Comparison of ENCODE assay signal across 9 mouse cellular contexts in the genomic region with DNA sequence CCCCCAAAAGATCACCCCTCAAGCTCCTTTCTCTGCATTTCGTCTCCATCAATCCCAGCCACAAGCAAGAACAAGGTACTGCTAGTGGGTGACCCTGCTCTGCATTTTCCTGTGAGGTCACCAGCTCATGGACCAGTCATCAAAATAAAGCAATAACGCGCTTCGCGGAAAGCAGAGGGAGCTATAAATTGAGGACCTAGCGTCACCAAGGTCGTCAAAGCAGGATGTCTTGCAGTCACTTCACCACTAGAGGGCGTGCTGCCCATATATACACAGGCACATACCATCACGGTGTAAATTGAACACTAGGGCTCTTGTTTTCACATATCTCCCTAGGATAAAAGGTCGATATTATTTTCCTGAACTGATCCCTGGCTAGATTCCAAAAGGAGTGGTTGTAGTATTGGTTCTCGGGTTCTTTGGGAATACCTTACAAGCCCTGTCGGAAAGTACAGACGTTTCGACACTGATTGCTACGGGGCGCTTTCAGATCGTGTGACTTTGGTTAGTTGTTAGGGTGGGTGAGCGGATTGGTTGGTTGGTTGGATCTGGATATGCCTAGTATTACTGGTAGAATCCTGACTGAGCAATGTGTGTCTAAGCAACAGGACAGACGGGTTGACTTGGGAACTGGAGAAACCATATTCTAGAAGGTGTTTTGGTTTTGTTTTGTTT.
DNase-seq lines count a peak whose midpoint lies in the region; ATAC-seq and TF ChIP-seq lines count a peak whose summit lies in the region.
"Had no signal": no experiment of that assay in that cellular context is flagged by ENCODE, and none has a peak within 500 bp of the region (broad histone marks: within the 10 kb centered on the region; RNA-seq: fewer than 3 reads in every experiment).

No protein-coding gene starts in this region.

- in situ Hi-C loops in ES-E14 (cut with MboI; ENCODE audit: low sequenced_read_pairs in 2 of 2, unreplicated experiment in 2 of 2), result no loop called here

- H3K4me3 ChIP-seq in ES-E14 (ENCODE audit: insufficient read depth in 1 of 2, low read depth in 1 of 2, low read length in 2 of 2, poor library complexity in 1 of 2, severe bottlenecking in 1 of 2), result peak overlapping the region in 1 of 2 experiments; percentile 52; a peak in 2 of 4 replicates
- H3K4me3 ChIP-seq in forebrain, embryonic 11.5 days (ENCODE audit: low read depth, low read length), result no peak overlapping the region
- H3K4me3 ChIP-seq in liver, postnatal 0 days (ENCODE audit: low read depth, low read length), result no peak overlapping the region
- H3K4me3 ChIP-seq in neural tube, embryonic 14.5 days (ENCODE audit: low read depth, low read length), result no peak overlapping the region

- H3K36me3 ChIP-seq in ES-E14 (ENCODE audit: control insufficient read depth, insufficient read depth, low read length, poor library complexity, severe bottlenecking), result no peaks in the 10 kb centered on the region; the same call in 1 of the 2 replicates
- H3K36me3 ChIP-seq in forebrain, embryonic 11.5 days (ENCODE audit: control insufficient read depth, insufficient read depth, low read length), result no peaks in the 10 kb centered on the region; the same call in 1 of the 2 replicates
- H3K36me3 ChIP-seq in liver, postnatal 0 days (replicated peaks; ENCODE audit: insufficient read depth, low read length), result no peaks in the 10 kb centered on the region
- H3K36me3 ChIP-seq in neural tube, embryonic 14.5 days (ENCODE audit: control insufficient read depth, insufficient read depth, low read length), result no peaks in the 10 kb centered on the region

- intact Hi-C loops in heart, postnatal 25 days (cut with DNase I), result loop anchor here (2.0 to 5.0 kb wide), 2 partner anchors 41 to 82 kb away; no protein-coding TSS in a partner anchor

- peak; percentile 97 for TF ChIP-seq CTCF in liver, postnatal 0 days (IDR thresholded peaks at IDR 0.05; ENCODE audit: low read depth)

- no peak overlapping the region for H3K4me2 ChIP-seq in forebrain, embryonic 11.5 days (ENCODE audit: low read depth, low read length, severe bottlenecking)
- peak overlapping the region; percentile 4 for H3K4me2 ChIP-seq in liver, postnatal 0 days (ENCODE audit: low read depth, low read length)
- peak overlapping the region; percentile 36 for H3K4me2 ChIP-seq in neural tube, embryonic 14.5 days (ENCODE audit: low read depth, low read length)

- TF ChIP-seq EP300 in liver, postnatal 0 days (IDR thresholded peaks at IDR 0.05; ENCODE audit: low read depth), result no peak

- no peaks in the 10 kb centered on the region for H3K27me3 ChIP-seq in forebrain, embryonic 11.5 days (ENCODE audit: control insufficient read depth, insufficient read depth, low read length)
- H3K27me3 ChIP-seq in liver, postnatal 0 days (ENCODE audit: insufficient read depth, low read length), result no peaks in the 10 kb centered on the region
- H3K27me3 ChIP-seq in neural tube, embryonic 14.5 days (ENCODE audit: control insufficient read depth, insufficient read depth, low read length), result no peaks in the 10 kb centered on the region

- H3K27ac ChIP-seq in ES-E14 (ENCODE audit: insufficient read depth, low read depth, low read length, poor library complexity, severe bottlenecking), result no peak overlapping the region
- no peak overlapping the region for H3K27ac ChIP-seq in forebrain, embryonic 11.5 days (ENCODE audit: low read depth, low read length)
- H3K27ac ChIP-seq in liver, postnatal 0 days (ENCODE audit: low read depth), result no peak overlapping the region
- no peak overlapping the region for H3K27ac ChIP-seq in neural tube, embryonic 14.5 days (ENCODE audit: low read depth, low read length)
- H3K27ac ChIP-seq: macrophage had no signal

- no peak overlapping the region; the same call in 1 of the 2 replicates for H3K9ac ChIP-seq in ES-E14 (ENCODE audit: insufficient read depth, low read depth, low read length, poor library complexity, severe bottlenecking)
- no peak overlapping the region for H3K9ac ChIP-seq in forebrain, embryonic 11.5 days (ENCODE audit: low read length)
- no peak overlapping the region for H3K9ac ChIP-seq in liver, postnatal 0 days (replicated peaks)
- no peak overlapping the region for H3K9ac ChIP-seq in neural tube, embryonic 14.5 days (replicated peaks; ENCODE audit: low read depth, low read length)

- 58% methylated on average over 19 of the region's 19 CpGs for WGBS in forebrain, embryonic 11.5 days
- WGBS in large intestine, adult 2 months, result 17% methylated on average over 19 of the region's 19 CpGs
- 43% methylated on average over 19 of the region's 19 CpGs for WGBS in liver, postnatal 0 days (ENCODE audit: insufficient replicate concordance)
- 41% methylated on average over 19 of the region's 19 CpGs for WGBS in neural tube, embryonic 14.5 days

- ATAC-seq in forebrain, embryonic 11.5 days (replicated peaks; ENCODE audit: low FRiP score), result peak; percentile 66; the same call in 1 of the 2 replicates
- peak; percentile 83 for ATAC-seq in liver, postnatal 0 days
- peak; percentile 90 for ATAC-seq in neural tube, embryonic 14.5 days (ENCODE audit: low read depth)

- H3K4me1 ChIP-seq in ES-E14 (ENCODE audit: control insufficient read depth in 2 of 2, insufficient read depth in 2 of 2, low read length in 2 of 2, poor library complexity in 1 of 2), result peaks cover 0 to 6% of the 10 kb centered on the region in 2 experiments; a peak in 1 of 4 replicates
- no peaks in the 10 kb centered on the region for H3K4me1 ChIP-seq in forebrain, embryonic 11.5 days (replicated peaks; ENCODE audit: control insufficient read depth, insufficient read depth, low read length)
- H3K4me1 ChIP-seq in liver, postnatal 0 days (ENCODE audit: insufficient read depth), result no peaks in the 10 kb centered on the region
- H3K4me1 ChIP-seq in neural tube, embryonic 14.5 days (ENCODE audit: control insufficient read depth, insufficient read depth, low read length), result no peaks in the 10 kb centered on the region

- no peaks in the 10 kb centered on the region for H3K9me3 ChIP-seq in ES-E14 (ENCODE audit: control insufficient read depth, insufficient read depth, low read depth, low read length)
- no peaks in the 10 kb centered on the region for H3K9me3 ChIP-seq in forebrain, embryonic 11.5 days (ENCODE audit: control insufficient read depth, low read length)
- H3K9me3 ChIP-seq in liver, postnatal 0 days (ENCODE audit: low read length), result no peaks in the 10 kb centered on the region
- no peaks in the 10 kb centered on the region for H3K9me3 ChIP-seq in neural tube, embryonic 14.5 days (ENCODE audit: control insufficient read depth, low read length)

- DNase-seq in ES-E14 (ENCODE audit: low read depth, low spot score), result peak; percentile 80
- DNase-seq in c-Kit-positive CD71-negative TER-119-negative erythroid progenitor cells, embryonic 14.5 days (ENCODE audit: low read depth), result peak; percentile 69
- peak; percentile 76 for DNase-seq in forebrain, embryonic 11.5 days (ENCODE audit: low spot score)
- peak; percentile 14 for DNase-seq in heart, postnatal 25 days (ENCODE audit: low spot score)
- peak; percentile 77 for DNase-seq in large intestine, adult 2 months (ENCODE audit: low read depth, low spot score)
- peak; percentile 80 for DNase-seq in liver, postnatal 0 days
- DNase-seq in thymus, adult 18-20 months, result peak; percentile 19 to 33

TF ChIP-seq in ES-E14, 5 proteins besides CTCF, POLR2A, EP300 and RAD21:
- TF ChIP-seq ZC3H11A (IDR thresholded peaks at IDR 0.05; ENCODE audit: borderline replicate concordance, low read depth, low read length) (peak; percentile 67; the same call in 1 of the 2 replicates), ZNF384 (IDR thresholded peaks at IDR 0.05; ENCODE audit: low read depth, low read length) (no peak), CHD2 (IDR thresholded peaks at IDR 0.05; ENCODE audit: low read depth, low read length) (no peak), HCFC1 (IDR thresholded peaks at IDR 0.05; ENCODE audit: borderline replicate concordance, insufficient read depth, low read length) (peak; percentile 39; the same call in 1 of the 2 replicates), MAFK (IDR thresholded peaks at IDR 0.05; ENCODE audit: insufficient read depth, low read depth, low read length) (no peak)
TF ChIP-seq in ES-E14: peak in this region for 2.

Comparison
In these comparisons a context has a peak if more than half of its experiments do, and no peak if none do; other contexts are left out.
1. DNase-seq: peak in every context shown above with its lines; median percentile 80 in ES-E14; 80 in liver, postnatal 0 days; 77 in large intestine, adult 2 months; 76 in forebrain, embryonic 11.5 days; 69 in c-Kit-positive CD71-negative TER-119-negative erythroid progenitor cells, embryonic 14.5 days; 26 in thymus, adult 18-20 months; 14 in heart, postnatal 25 days.